Mouse (Mus musculus) midbrain, embryonic 13.5 days (tissue): ENCODE data around the gene Mcts1. TPM values are rescaled to one million over a fixed set of nuclear protein-coding genes. Genes with fewer than 3 reads are reported as not detected.

ENCODE experiments used
- ATAC-seq: fragments of 200-750 bp; cut with Nextera tagmentation; 2 replicates; pipeline ENCODE4 v1.8.0; 2017; ENCODE audit warnings: mild to moderate bottlenecking, moderate TSS enrichment, moderate library complexity
- H3K27ac ChIP-seq: fragments of 300-500 bp; sonication (generic); 2 replicates; pipeline ENCODE4 v1.5.1; 2015; ENCODE audit warnings: inconsistent platforms, mild to moderate bottlenecking, moderate library complexity
- H3K27me3 ChIP-seq: fragments of 300-500 bp; sonication (generic); 2 replicates; pipeline ENCODE4 v1.6.1; 2015; ENCODE audit warnings: mild to moderate bottlenecking, inconsistent platforms
- H3K36me3 ChIP-seq: fragments of 300-500 bp; sonication (generic); 2 replicates; pipeline ENCODE4 v1.6.1; 2015; ENCODE audit warnings: mild to moderate bottlenecking, inconsistent platforms
- H3K4me1 ChIP-seq: fragments of 300-500 bp; sonication (generic); replicated peaks from 2 replicates; pipeline ENCODE4 v1.6.1; 2015; ENCODE audit warnings: inconsistent platforms
- H3K4me2 ChIP-seq: fragments of 300-500 bp; sonication (generic); replicated peaks from 2 replicates; pipeline ENCODE4 v1.6.1; 2015; ENCODE audit warnings: moderate library complexity, mild to moderate bottlenecking, inconsistent platforms
- H3K4me3 ChIP-seq: fragments of 300-500 bp; sonication (generic); replicated peaks from 2 replicates; pipeline ENCODE4 v1.5.1; 2015; ENCODE audit warnings: mild to moderate bottlenecking, inconsistent platforms
- H3K9ac ChIP-seq: fragments of 300-500 bp; sonication (generic); replicated peaks from 2 replicates; pipeline ENCODE4 v1.6.1; 2015; ENCODE audit warnings: mild to moderate bottlenecking, inconsistent platforms
- H3K9me3 ChIP-seq: fragments of 300-500 bp; sonication (generic); 2 replicates; pipeline ENCODE4 v1.6.1; 2016; ENCODE audit warnings: mild to moderate bottlenecking, inconsistent platforms
- WGBS: fragments of 180-500 bp; shearing (Covaris S2); methylation state at CpG from one replicate; pipeline ENCODE4 v1.1.7; 2015; 5-methylcytosine and 5-hydroxymethylcytosine counted together
- polyA plus RNA-seq: library from polyadenylated mRNA; unstranded; fragments of >200 nt; fragmentation: Nextera tagmentation; extraction: Ambion mirVana; gene quantifications from 2 replicates; pipeline ENCODE4 v1.2.1, GENCODE M21; 2015

Mcts1 gene
- polyA plus RNA-seq, 1 experiment from 2014 or later = 162 TPM

GRCm38 (mm10) chrX:38593180-38593889, 7.0 kb upstream of the Mcts1 start:
- no peak overlapping the region for H3K4me3 ChIP-seq
- no peak overlapping the region for H3K27ac ChIP-seq
- no peaks in the 10 kb centered on the region for H3K27me3 ChIP-seq
- no peaks in the 10 kb centered on the region for H3K4me1 ChIP-seq
- H3K4me2 ChIP-seq = no peak overlapping the region
- no peaks in the 10 kb centered on the region for H3K36me3 ChIP-seq
- H3K9ac ChIP-seq = no peak overlapping the region
- WGBS = 68% methylated on average over 5 of the region's 5 CpGs
- no peaks in the 10 kb centered on the region for H3K9me3 ChIP-seq
- no peak for ATAC-seq

GRCm38 (mm10) chrX:38600995-38601369, 604 bp downstream of the Mcts1 start:
- Histone ChIP-seq H3K4me1 (no peaks in the 10 kb centered on the region), H3K9ac (peak overlapping the region; percentile 50), H3K36me3 (no peaks in the 10 kb centered on the region), H3K27ac (peak overlapping the region; percentile 87), H3K27me3 (no peaks in the 10 kb centered on the region), H3K4me3 (peak overlapping the region; percentile 48), H3K4me2 (peak overlapping the region; percentile 53), H3K9me3 (no peaks in the 10 kb centered on the region)
- WGBS = 12% methylated on average over 3 of the region's 3 CpGs
- peak; percentile 82 for ATAC-seq

GRCm38 (mm10) chrX:38634801-38635637, 34.6 kb downstream of the Mcts1 start, which contains the start of gene C1galt1c1:
Gene C1galt1c1 (minus strand): TSS chrX:38635087.
- H3K9ac ChIP-seq = peak within 1 kb of the TSS; percentile 68
- H3K27ac ChIP-seq = peak within 1 kb of the TSS; percentile 88
- H3K4me2 ChIP-seq = peak within 1 kb of the TSS; percentile 49
- peaks cover 6% of the 10 kb centered on the region for H3K4me1 ChIP-seq
- 29% methylated on average over 43 of the region's 43 CpGs for WGBS
- H3K36me3 ChIP-seq = no peaks in the 10 kb centered on the region
- H3K9me3 ChIP-seq = no peaks in the 10 kb centered on the region
- H3K27me3 ChIP-seq = no peaks in the 10 kb centered on the region
- ATAC-seq = peak; percentile 99
- peak within 1 kb of the TSS; percentile 52 for H3K4me3 ChIP-seq

GRCm38 (mm10) chrX:38635638-38635931, 35.2 kb downstream of the Mcts1 start:
- peak overlapping the region; percentile 26; the same call in 1 of the 2 replicates for H3K27ac ChIP-seq
- no peak; the same call in 1 of the 2 replicates for ATAC-seq
- no peak overlapping the region for H3K9ac ChIP-seq

GRCm38 (mm10) chrX:38641435-38641834, 41.1 kb downstream of the Mcts1 start:
- Histone ChIP-seq H3K4me3 (no peak overlapping the region), H3K27me3 (no peaks in the 10 kb centered on the region), H3K4me2 (no peak overlapping the region), H3K27ac (no peak overlapping the region), H3K36me3 (no peaks in the 10 kb centered on the region), H3K9me3 (no peaks in the 10 kb centered on the region), H3K4me1 (no peaks in the 10 kb centered on the region), H3K9ac (no peak overlapping the region)
- ATAC-seq = no peak
- WGBS = 81% methylated on average over 4 of the region's 4 CpGs

More at GRCm38 (mm10) chrX:38635638-38635931, 35.2 kb downstream of the Mcts1 start:
- H3K9me3 ChIP-seq = no peaks in the 10 kb centered on the region
- H3K4me3 ChIP-seq = peak overlapping the region; percentile 52
- no peaks in the 10 kb centered on the region for H3K36me3 ChIP-seq
- no peaks in the 10 kb centered on the region for H3K27me3 ChIP-seq
- peaks cover 6% of the 10 kb centered on the region for H3K4me1 ChIP-seq
- peak overlapping the region; percentile 48 for H3K4me2 ChIP-seq

- no peak overlapping the region for H3K9ac ChIP-seq
- H3K27ac ChIP-seq = no peak overlapping the region
- no peaks in the 10 kb centered on the region for H3K9me3 ChIP-seq
- no peak overlapping the region for H3K4me2 ChIP-seq
- no peaks in the 10 kb centered on the region for H3K4me1 ChIP-seq
- H3K36me3 ChIP-seq = no peaks in the 10 kb centered on the region
- ATAC-seq = no peak
- 76% methylated on average over 4 of the region's 4 CpGs for WGBS
- no peak overlapping the region for H3K4me3 ChIP-seq
- no peaks in the 10 kb centered on the region for H3K27me3 ChIP-seq
These were observed 41.8 kb downstream of the Mcts1 start for GRCm38 (mm10) chrX:38642183-38642582.

- no peak overlapping the region for H3K27ac ChIP-seq
- no peaks in the 10 kb centered on the region for H3K27me3 ChIP-seq
- H3K9me3 ChIP-seq = no peaks in the 10 kb centered on the region
- no peak overlapping the region for H3K4me3 ChIP-seq
- H3K4me2 ChIP-seq = no peak overlapping the region
- WGBS = 66% methylated on average over 9 of the region's 9 CpGs
- no peaks in the 10 kb centered on the region for H3K4me1 ChIP-seq
- ATAC-seq = no peak
- no peak overlapping the region for H3K9ac ChIP-seq
- H3K36me3 ChIP-seq = no peaks in the 10 kb centered on the region
These were observed 50.1 kb downstream of the Mcts1 start for GRCm38 (mm10) chrX:38650404-38651039.

GRCm38 (mm10) chrX:38651167-38651566, 50.8 kb downstream of the Mcts1 start:
- H3K9ac ChIP-seq = no peak overlapping the region
- ATAC-seq = no peak
- 23% methylated on average over 5 of the region's 7 CpGs for WGBS
- H3K27me3 ChIP-seq = no peaks in the 10 kb centered on the region
- H3K4me1 ChIP-seq = no peaks in the 10 kb centered on the region
- H3K27ac ChIP-seq = no peak overlapping the region
- H3K4me2 ChIP-seq = no peak overlapping the region
- H3K36me3 ChIP-seq = no peaks in the 10 kb centered on the region
- no peaks in the 10 kb centered on the region for H3K9me3 ChIP-seq
- H3K4me3 ChIP-seq = no peak overlapping the region

- no peak for ATAC-seq
- H3K4me1 ChIP-seq = no peaks in the 10 kb centered on the region
- H3K27me3 ChIP-seq = no peaks in the 10 kb centered on the region
- no peaks in the 10 kb centered on the region for H3K9me3 ChIP-seq
- 50% methylated on average over 1 of the region's 1 CpGs for WGBS
- H3K4me3 ChIP-seq = no peak overlapping the region
- H3K36me3 ChIP-seq = no peaks in the 10 kb centered on the region
- no peak overlapping the region for H3K4me2 ChIP-seq
- no peak overlapping the region for H3K27ac ChIP-seq
- no peak overlapping the region for H3K9ac ChIP-seq
These were observed 52.8 kb downstream of the Mcts1 start for GRCm38 (mm10) chrX:38653181-38653580.

GRCm38 (mm10) chrX:38654681-38655080, 54.3 kb downstream of the Mcts1 start:
- H3K36me3 ChIP-seq = no peaks in the 10 kb centered on the region
- H3K4me3 ChIP-seq = no peak overlapping the region
- 79% methylated on average over 5 of the region's 5 CpGs for WGBS
- no peak overlapping the region for H3K4me2 ChIP-seq
- no peaks in the 10 kb centered on the region for H3K4me1 ChIP-seq
- no peak overlapping the region for H3K27ac ChIP-seq
- H3K27me3 ChIP-seq = no peaks in the 10 kb centered on the region
- H3K9ac ChIP-seq = no peak overlapping the region
- H3K9me3 ChIP-seq = no peaks in the 10 kb centered on the region
- no peak for ATAC-seq

GRCm38 (mm10) chrX:38656206-38656883, 56.0 kb downstream of the Mcts1 start:
- Histone ChIP-seq H3K4me3 (no peak overlapping the region), H3K36me3 (no peaks in the 10 kb centered on the region), H3K4me2 (no peak overlapping the region), H3K4me1 (no peaks in the 10 kb centered on the region), H3K9ac (no peak overlapping the region), H3K27ac (no peak overlapping the region), H3K9me3 (no peaks in the 10 kb centered on the region), H3K27me3 (no peaks in the 10 kb centered on the region)
- WGBS = 70% methylated on average over 4 of the region's 4 CpGs
- no peak for ATAC-seq
